Mouse (Mus musculus) brain, embryonic 14.5 days (tissue): ENCODE measurements at regions not wholly inside any gene's neighbourhood (a gene's known extent, or its start where the extent isn't known, plus 50 kb on each side); places are given as distances from the start of the nearest gene placed in this dataset.

Source experiments
- CTCF ChIP-seq: fragments of 200-500 bp; IDR thresholded peaks from 2 replicates; pipeline ENCODE4 v1.5.1; 2012; ENCODE audit warnings: inconsistent platforms, mild to moderate bottlenecking, moderate library complexity, borderline replicate concordance; ENCODE audit not compliant: insufficient read depth, insufficient read length; ENCODE audit errors: extremely low read depth
- POLR2A ChIP-seq: fragments of 200-500 bp; IDR thresholded peaks from 2 replicates; pipeline ENCODE4 v1.6.1; 2012; ENCODE audit warnings: mild to moderate bottlenecking, inconsistent platforms, borderline replicate concordance; ENCODE audit not compliant: poor library complexity, insufficient read depth, insufficient read length, severe bottlenecking; ENCODE audit errors: extremely low read depth

DNA sequence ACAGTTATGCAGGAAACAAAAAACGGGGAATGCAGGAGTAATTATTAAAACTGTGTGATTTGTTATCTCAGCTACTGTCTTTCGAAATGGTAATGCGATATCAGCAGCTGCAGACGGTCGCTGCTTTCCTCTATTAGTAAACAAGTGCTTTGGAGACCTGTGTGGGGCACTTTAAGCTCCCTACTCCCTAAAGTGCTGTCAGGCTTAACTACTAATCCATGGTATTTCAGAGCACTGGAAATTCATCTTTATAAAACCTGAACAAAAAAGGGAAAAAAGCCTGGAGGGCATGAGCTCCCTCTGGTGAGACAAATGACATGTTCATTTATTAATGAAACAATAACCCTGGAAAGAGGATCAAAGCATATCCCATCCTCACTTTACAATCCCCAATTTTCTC, 127.2 kb upstream of the Otx2 start:
- no peak for TF ChIP-seq CTCF
- no peak for TF ChIP-seq POLR2A
